Mouse (Mus musculus) E14TG2a.4 (cell line): ENCODE data around the gene Spg21.

Source experiments
- H3K27me3 ChIP-seq: 2 replicates; pipeline ENCODE4 v1.6.1; 2014; ENCODE audit warnings: low read length, control low read depth; ENCODE audit not compliant: insufficient read depth
- H3K36me3 ChIP-seq: 2 replicates; pipeline ENCODE4 v1.6.1; 2014; ENCODE audit warnings: low read length, control low read depth; ENCODE audit not compliant: insufficient read depth
- H3K4me1 ChIP-seq: replicated peaks from 2 replicates; pipeline ENCODE4 v1.6.1; 2014; ENCODE audit warnings: low read depth, low read length, control low read depth
- H3K4me3 ChIP-seq: replicated peaks from 2 replicates; pipeline ENCODE4 v1.5.1; 2014; ENCODE audit warnings: mild to moderate bottlenecking, low read length
- H3K9me3 ChIP-seq: 2 replicates; pipeline ENCODE4 v1.6.1; 2014; ENCODE audit warnings: low read length, control low read depth
- CTCF ChIP-seq: conservative IDR thresholded peaks from 2 replicates; pipeline ENCODE4 v1.5.1; 2014; ENCODE audit warnings: low read length
- NANOG ChIP-seq: IDR thresholded peaks from 2 replicates; pipeline ENCODE4 v1.6.1; 2014; ENCODE audit warnings: borderline replicate concordance, low read length, mixed read lengths
- POU5F1 ChIP-seq: IDR thresholded peaks from 2 replicates; pipeline ENCODE4 v1.6.1; 2014; ENCODE audit warnings: low read length, borderline replicate concordance

Gene Spg21

GRCm38 (mm10) chr9:65535191-65535722, 74.5 kb downstream of the Spg21 start:
- TF ChIP-seq POU5F1 (no peak), CTCF (no peak), NANOG (no peak)
- H3K27me3 ChIP-seq = 0 out of 2 replicates have a peak, but pooled peaks cover 2% of the 10 kb centered on the region

GRCm38 (mm10) chr9:65535789-65536469, 75.2 kb downstream of the Spg21 start:
- Histone ChIP-seq H3K9me3 (no peaks in the 10 kb centered on the region), H3K27me3 (0 out of 2 replicates have a peak, but pooled peaks cover 2% of the 10 kb centered on the region), H3K4me1 (peaks cover 7% of the 10 kb centered on the region; the same call in 1 of the 2 replicates), H3K4me3 (no peak overlapping the region), H3K36me3 (no peaks in the 10 kb centered on the region)
- TF ChIP-seq POU5F1 = no peak
- no peak for TF ChIP-seq NANOG
- TF ChIP-seq CTCF = no peak

More at GRCm38 (mm10) chr9:65535191-65535722, 74.5 kb downstream of the Spg21 start:
- Histone ChIP-seq H3K9me3 (no peaks in the 10 kb centered on the region), H3K4me3 (no peak overlapping the region), H3K4me1 (peaks cover 7% of the 10 kb centered on the region; the same call in 1 of the 2 replicates), H3K36me3 (no peaks in the 10 kb centered on the region)

GRCm38 (mm10) chr9:65536491-65536890, 75.7 kb downstream of the Spg21 start:
- Histone ChIP-seq H3K27me3 (0 out of 2 replicates have a peak, but pooled peaks cover 2% of the 10 kb centered on the region), H3K36me3 (no peaks in the 10 kb centered on the region), H3K9me3 (no peaks in the 10 kb centered on the region), H3K4me3 (no peak overlapping the region), H3K4me1 (peaks cover 7% of the 10 kb centered on the region; the same call in 1 of the 2 replicates)
- TF ChIP-seq CTCF (no peak), NANOG (no peak), POU5F1 (no peak)
